Mouse (Mus musculus): ENCODE data around the gene Slc36a2. TPM values are rescaled to one million over a fixed set of nuclear protein-coding genes. Genes with fewer than 3 reads are reported as not detected.
A peak's percentile ranks its signal among the peaks of the same experiment; 100 is the strongest.

The Slc36a2 gene
- polyA plus RNA-seq, 1 experiment from 2014 or later = 0.15 TPM

DNA sequence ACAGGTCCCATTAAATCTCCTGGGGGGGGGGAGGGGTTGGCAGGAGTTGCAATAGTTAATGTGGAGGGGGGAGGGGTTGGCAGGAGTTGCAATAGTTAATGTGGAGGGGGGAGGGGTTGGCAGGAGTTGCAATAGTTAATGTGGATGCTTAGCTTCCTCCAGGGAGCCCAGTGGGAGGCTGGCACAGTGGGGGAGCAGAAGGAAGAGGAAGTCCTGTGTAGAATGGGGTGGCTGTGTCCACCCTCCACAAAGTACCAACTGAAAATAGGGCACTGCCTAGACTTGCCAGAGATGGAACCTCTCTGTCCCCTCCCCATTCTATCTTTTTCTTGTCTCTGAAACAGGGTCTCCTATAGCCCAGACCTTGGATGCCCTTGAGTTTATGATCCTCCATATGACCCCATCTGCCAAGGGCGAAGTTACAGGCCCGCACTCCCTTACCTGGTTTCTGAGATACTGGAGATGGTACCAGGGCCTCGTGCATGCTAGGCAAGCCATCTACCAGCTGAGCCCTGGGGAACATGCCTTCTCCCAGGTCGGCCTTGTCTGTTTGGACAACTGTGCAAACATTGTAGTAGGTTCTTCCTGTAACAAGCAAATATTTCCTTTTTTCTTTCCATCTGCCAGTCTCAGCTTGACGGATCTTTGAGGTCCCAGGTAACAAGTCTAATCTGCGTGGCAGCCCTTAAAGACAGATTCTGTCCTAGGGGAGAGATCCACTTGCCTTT lies 24.9 kb upstream of the Slc36a2 start:
- Histone ChIP-seq H3K36me3 (no peaks in the 10 kb centered on the region), H3K4me1 (replicated peaks) (peaks cover 38% of the 10 kb centered on the region), H3K9ac (replicated peaks) (no peak overlapping the region), H3K9me3 (no peaks in the 10 kb centered on the region), H3K27ac (no peak overlapping the region), H3K27me3 (no peaks in the 10 kb centered on the region), H3K4me2 (no peak overlapping the region; the same call in 1 of the 2 replicates), H3K4me3 (replicated peaks) (no peak overlapping the region)
- WGBS = 73% methylated on average over 6 of the region's 6 CpGs
- ATAC-seq (ENCODE audit: insufficient number of reproducible peaks, insufficient read depth, low FRiP score, low TSS enrichment, low read depth) = no peak; the same call in 1 of the 2 replicates

DNA sequence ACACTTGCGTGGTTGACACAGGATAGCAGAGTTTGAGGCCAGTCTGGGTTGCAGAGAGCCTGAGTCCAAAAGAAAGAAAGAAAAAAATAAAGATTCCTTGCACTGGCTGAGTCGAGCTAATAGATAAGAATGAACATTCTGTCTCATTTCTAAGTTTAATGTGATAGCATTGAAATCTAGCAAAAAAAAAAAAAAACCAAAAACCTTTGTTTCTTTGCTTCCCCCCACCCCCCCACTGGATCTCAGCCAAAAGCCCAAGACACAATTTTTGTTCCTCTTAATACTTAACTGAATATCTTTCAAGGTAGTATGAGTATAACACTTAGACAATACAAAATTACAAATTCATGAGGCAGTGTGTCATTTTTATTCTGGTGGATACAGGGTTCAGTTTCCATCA lies 24.2 kb upstream of the Slc36a2 start:
- H3K27me3 ChIP-seq = no peaks in the 10 kb centered on the region
- H3K9me3 ChIP-seq = no peaks in the 10 kb centered on the region
- H3K36me3 ChIP-seq = no peaks in the 10 kb centered on the region
- no peak overlapping the region for H3K27ac ChIP-seq
- no peak overlapping the region for H3K9ac ChIP-seq (replicated peaks)
- H3K4me2 ChIP-seq = no peak overlapping the region
- WGBS = 57% methylated on average over 2 of the region's 2 CpGs
- H3K4me1 ChIP-seq (replicated peaks) = peaks cover 40% of the 10 kb centered on the region
- no peak for ATAC-seq (ENCODE audit: insufficient number of reproducible peaks, insufficient read depth, low FRiP score, low TSS enrichment, low read depth)
- no peak overlapping the region for H3K4me3 ChIP-seq (replicated peaks)

DNA sequence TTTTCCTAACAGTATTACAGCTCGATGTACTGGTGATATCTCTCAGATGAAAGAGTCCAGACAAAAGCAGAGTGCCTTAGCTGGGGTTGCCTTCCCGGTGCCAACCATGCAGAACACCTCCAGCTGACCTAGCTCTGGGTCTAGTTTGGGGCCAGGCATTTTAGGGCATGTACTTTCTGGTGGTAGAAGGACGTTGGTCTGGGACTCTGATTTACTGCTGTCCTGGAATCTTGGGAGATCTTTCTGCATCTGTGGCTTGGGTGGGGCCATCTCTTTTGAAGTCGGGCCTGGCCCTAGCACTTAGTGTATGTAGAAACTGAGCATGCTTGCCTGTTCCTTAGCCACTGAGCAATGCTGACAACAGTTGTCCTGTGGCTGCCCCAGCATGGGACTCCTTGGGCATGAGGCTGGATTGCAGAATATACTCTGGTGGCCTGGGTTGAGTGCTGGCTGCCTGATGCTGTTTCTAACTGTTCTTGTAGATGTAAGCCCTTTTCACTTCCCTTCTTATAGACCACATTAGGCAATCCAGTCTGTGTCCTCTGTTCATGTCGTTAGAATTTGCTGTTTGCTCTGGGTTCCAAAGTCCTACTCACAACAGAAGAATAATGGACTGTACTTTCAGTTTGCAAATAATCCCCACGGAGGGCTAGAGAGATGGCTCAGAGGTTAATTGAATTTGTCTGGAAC lies 23.3 kb upstream of the Slc36a2 start:
- no peaks in the 10 kb centered on the region for H3K36me3 ChIP-seq
- no peak overlapping the region for H3K4me2 ChIP-seq
- no peak overlapping the region for H3K4me3 ChIP-seq (replicated peaks)
- peaks cover 40% of the 10 kb centered on the region for H3K4me1 ChIP-seq (replicated peaks)
- H3K9me3 ChIP-seq = no peaks in the 10 kb centered on the region
- 62% methylated on average over 6 of the region's 6 CpGs for WGBS
- H3K27ac ChIP-seq = no peak overlapping the region
- H3K9ac ChIP-seq (replicated peaks) = no peak overlapping the region
- no peak for ATAC-seq (ENCODE audit: insufficient number of reproducible peaks, insufficient read depth, low FRiP score, low TSS enrichment, low read depth)
- no peaks in the 10 kb centered on the region for H3K27me3 ChIP-seq

DNA sequence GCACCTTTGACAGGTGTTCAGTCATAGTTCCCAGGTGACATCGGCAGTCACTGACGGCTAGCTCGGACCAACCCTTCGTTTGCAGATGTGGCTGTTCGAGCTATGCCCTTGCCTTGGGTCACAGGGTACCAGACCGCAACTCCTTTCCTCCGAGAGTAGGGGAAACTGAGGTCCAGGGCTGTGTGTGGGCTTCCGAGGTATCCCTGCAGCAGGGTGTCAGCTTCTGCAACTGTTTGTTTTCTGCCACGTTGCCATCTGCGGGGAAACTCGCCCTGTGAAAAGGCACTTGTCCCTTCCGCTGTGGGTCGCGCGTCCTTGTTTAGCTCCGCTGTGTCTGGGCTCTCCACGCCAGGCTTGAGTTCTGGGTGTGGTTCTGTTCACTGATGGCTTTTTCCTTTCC lies 19.7 kb upstream of the Slc36a2 start:
- 0 out of 2 replicates have a peak, but pooled peaks have one; percentile 44 for ATAC-seq (ENCODE audit: insufficient number of reproducible peaks, insufficient read depth, low FRiP score, low TSS enrichment, low read depth)
- Histone ChIP-seq H3K4me3 (replicated peaks) (peak overlapping the region; percentile 78), H3K36me3 (no peaks in the 10 kb centered on the region), H3K9me3 (no peaks in the 10 kb centered on the region), H3K4me2 (peak overlapping the region; percentile 96), H3K27ac (no peak overlapping the region), H3K4me1 (replicated peaks) (peaks cover 29% of the 10 kb centered on the region), H3K27me3 (peaks cover 9% of the 10 kb centered on the region; the same call in 1 of the 2 replicates), H3K9ac (replicated peaks) (peak overlapping the region; percentile 81)
- 9% methylated on average over 17 of the region's 17 CpGs for WGBS

DNA sequence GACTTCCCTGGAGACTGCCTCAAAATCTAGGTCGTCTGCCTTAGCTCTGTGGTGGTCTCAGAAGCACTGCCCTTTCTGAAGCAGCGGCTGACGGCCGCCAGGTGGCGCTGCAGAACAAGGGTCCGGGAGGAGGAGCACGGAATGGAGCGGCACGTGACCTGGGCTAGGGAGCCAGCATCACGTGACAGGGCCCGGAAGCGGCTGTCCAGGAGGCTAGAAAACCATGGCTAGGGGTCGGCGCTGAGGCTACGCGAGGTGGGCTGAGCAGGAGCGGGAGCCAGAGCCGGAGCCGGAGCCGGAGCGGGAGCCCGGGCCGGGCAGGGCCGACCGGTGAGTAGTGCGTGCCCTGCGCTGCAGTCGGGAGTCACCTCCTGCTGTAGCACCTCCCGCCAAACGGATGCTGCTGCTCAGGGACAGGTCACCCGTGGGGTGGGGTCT lies 19.3 kb upstream of the Slc36a2 start, which contains the start of gene Slc36a1:
Gene Slc36a1, plus strand, starts transcription at position 192 of the 438 bp plus-strand sequence.
- H3K36me3 ChIP-seq = no peaks in the 10 kb centered on the region
- H3K4me2 ChIP-seq = peak within 1 kb of the TSS; percentile 96
- peaks cover 25% of the 10 kb centered on the region for H3K4me1 ChIP-seq (replicated peaks)
- H3K27me3 ChIP-seq = peaks cover 9% of the 10 kb centered on the region; the same call in 1 of the 2 replicates
- H3K9ac ChIP-seq (replicated peaks) = peak within 1 kb of the TSS; percentile 81
- ATAC-seq (ENCODE audit: insufficient number of reproducible peaks, insufficient read depth, low FRiP score, low TSS enrichment, low read depth) = peak; percentile 86
- H3K9me3 ChIP-seq = no peaks in the 10 kb centered on the region
- H3K27ac ChIP-seq = no peak within 1 kb of the TSS
- peak within 1 kb of the TSS; percentile 78 for H3K4me3 ChIP-seq (replicated peaks)
- WGBS = under 1% methylated on average over 31 of the region's 31 CpGs

DNA sequence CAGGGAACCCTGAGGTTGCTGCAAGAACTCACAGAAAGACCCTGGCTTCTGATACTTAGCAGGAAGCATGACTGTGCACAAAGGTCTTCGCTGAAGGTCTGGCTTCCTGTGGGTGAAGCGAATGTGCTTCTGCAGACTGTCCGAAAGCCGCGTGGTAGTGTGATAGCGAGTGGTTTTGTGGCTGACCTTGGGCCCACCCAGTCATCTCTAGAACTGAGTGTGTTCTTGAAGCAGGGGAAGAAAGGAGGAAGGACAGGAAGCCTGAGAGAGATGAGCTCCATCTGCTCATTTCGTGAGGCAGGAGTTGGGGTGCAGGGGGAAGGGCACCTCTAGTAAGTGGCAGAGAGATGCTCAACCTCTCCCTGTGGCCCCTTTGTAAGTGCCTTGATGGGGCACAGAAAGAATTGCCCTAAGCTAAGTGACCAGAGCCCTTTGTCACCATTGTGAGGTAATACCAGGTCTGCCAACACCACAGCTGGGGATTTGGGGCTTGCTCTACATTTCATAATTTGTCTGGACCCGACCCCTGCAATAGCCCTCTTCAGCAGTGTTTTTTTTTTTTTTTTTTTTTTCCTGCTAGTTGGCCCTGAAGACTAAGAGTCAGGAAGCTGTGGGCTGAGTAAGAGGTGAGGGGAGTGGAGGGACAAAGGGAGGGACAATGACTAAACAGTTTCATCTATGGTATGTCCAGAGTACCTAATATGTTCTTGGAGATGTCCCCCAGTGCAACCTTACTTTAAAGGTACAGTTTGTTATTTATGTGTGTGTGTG lies 13.0 kb upstream of the Slc36a2 start:
- Histone ChIP-seq H3K4me1 (replicated peaks) (no peaks in the 10 kb centered on the region), H3K9me3 (no peaks in the 10 kb centered on the region), H3K4me2 (no peak overlapping the region), H3K9ac (replicated peaks) (no peak overlapping the region), H3K36me3 (no peaks in the 10 kb centered on the region), H3K27ac (no peak overlapping the region), H3K27me3 (peaks cover 9% of the 10 kb centered on the region; the same call in 1 of the 2 replicates), H3K4me3 (replicated peaks) (no peak overlapping the region)
- WGBS = 80% methylated on average over 8 of the region's 8 CpGs
- no peak for ATAC-seq (ENCODE audit: insufficient number of reproducible peaks, insufficient read depth, low FRiP score, low TSS enrichment, low read depth)

DNA sequence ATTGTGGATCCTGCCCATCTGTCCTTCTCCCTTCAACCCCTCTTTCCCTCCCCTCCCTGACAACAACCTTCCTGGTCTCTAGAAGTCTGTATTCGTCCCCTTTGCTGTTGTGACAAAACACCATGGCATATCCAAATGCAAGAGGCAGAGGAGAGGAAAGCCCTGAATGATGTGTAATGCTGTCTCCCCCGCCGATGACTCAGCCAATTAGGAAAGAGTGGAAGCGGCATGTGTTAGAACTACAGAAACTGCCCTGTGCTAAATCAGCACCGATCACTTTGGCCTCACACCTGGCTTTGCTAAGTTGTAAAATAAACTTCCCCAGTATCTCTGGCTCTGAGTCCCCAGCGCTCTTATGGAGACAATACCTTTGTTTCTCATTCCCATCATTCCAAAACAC lies 12.2 kb upstream of the Slc36a2 start:
- H3K36me3 ChIP-seq = no peaks in the 10 kb centered on the region
- no peak overlapping the region for H3K9ac ChIP-seq (replicated peaks)
- ATAC-seq (ENCODE audit: insufficient number of reproducible peaks, insufficient read depth, low FRiP score, low TSS enrichment, low read depth) = no peak
- H3K4me3 ChIP-seq (replicated peaks) = no peak overlapping the region
- H3K27me3 ChIP-seq = peaks cover 8% of the 10 kb centered on the region; the same call in 1 of the 2 replicates
- 61% methylated on average over 6 of the region's 6 CpGs for WGBS
- H3K27ac ChIP-seq = no peak overlapping the region
- H3K9me3 ChIP-seq = no peaks in the 10 kb centered on the region
- H3K4me2 ChIP-seq = no peak overlapping the region
- no peaks in the 10 kb centered on the region for H3K4me1 ChIP-seq (replicated peaks)

DNA sequence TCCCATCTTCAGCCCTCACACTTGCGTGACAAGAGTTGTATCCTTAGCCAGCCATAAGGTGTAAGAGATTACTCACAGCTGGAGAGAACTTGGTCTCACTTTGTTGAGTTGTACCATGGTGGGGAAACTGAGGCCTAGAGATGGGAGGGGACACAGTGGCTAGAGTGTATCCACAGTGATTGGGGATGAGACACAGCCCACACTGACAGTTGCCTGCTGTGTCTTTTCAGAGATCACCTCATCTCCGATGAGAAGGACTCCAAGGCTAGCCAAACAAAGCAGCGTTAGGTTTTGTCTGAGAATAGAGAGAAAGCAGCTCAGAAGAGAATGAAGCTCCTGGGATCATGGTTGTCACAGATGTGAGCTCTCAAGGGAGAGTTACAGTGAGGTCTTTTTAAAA lies 5.3 kb upstream of the Slc36a2 start:
- H3K9me3 ChIP-seq = no peaks in the 10 kb centered on the region
- no peak overlapping the region for H3K4me3 ChIP-seq (replicated peaks)
- no peaks in the 10 kb centered on the region for H3K27me3 ChIP-seq
- H3K4me1 ChIP-seq (replicated peaks) = no peaks in the 10 kb centered on the region
- no peak for ATAC-seq (ENCODE audit: insufficient number of reproducible peaks, insufficient read depth, low FRiP score, low TSS enrichment, low read depth)
- WGBS = 74% methylated on average over 3 of the region's 3 CpGs
- no peak overlapping the region for H3K27ac ChIP-seq
- H3K9ac ChIP-seq (replicated peaks) = no peak overlapping the region
- no peaks in the 10 kb centered on the region for H3K36me3 ChIP-seq
- no peak overlapping the region for H3K4me2 ChIP-seq

DNA sequence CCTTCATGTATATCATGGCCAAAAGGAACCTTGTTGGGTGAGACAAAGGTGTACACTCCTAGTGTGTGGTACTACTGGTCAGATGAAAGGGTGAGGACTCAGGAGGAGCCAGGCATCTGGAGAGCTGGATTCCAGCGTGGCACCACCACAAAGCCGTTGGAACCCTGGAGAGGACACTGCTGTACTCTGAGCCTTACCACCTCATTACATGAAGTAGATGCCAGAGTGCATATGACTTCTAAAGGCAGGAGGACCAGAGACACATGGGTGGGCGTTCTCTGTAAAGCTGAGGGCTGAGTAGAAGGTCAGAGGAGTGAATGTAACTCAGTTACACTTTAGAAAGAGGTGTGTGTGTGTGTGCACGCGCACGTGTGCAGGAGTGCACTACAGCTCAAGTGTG lies 2.9 kb upstream of the Slc36a2 start:
- Histone ChIP-seq H3K27me3 (0 out of 2 replicates have a peak, but pooled peaks cover 4% of the 10 kb centered on the region), H3K9ac (replicated peaks) (no peak overlapping the region), H3K27ac (no peak overlapping the region), H3K4me3 (replicated peaks) (no peak overlapping the region), H3K36me3 (no peaks in the 10 kb centered on the region), H3K4me1 (replicated peaks) (no peaks in the 10 kb centered on the region), H3K9me3 (no peaks in the 10 kb centered on the region), H3K4me2 (no peak overlapping the region)
- 83% methylated on average over 6 of the region's 6 CpGs for WGBS
- no peak for ATAC-seq (ENCODE audit: insufficient number of reproducible peaks, insufficient read depth, low FRiP score, low TSS enrichment, low read depth)

DNA sequence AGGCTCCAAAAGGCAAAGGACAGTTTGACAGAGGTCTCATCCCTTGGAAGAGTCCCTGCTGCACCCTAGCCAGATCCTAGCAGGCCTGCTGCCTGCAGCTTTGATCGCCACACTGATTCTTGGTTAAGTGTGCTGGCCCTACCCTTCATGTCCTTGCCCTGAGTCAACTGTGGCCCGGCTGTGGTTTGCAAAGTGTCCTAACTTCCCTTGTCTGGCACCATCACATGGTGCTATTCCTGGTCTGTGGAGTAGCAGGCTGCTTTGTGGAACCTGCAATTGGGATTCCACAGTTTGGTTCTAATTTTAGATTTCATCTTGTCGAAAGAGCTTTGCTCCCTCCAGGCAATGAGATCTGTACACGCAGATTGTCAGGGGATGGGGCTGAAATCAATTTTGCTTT lies 2.4 kb upstream of the Slc36a2 start:
- Histone ChIP-seq H3K4me2 (no peak overlapping the region), H3K27me3 (0 out of 2 replicates have a peak, but pooled peaks cover 4% of the 10 kb centered on the region), H3K9ac (replicated peaks) (no peak overlapping the region), H3K4me1 (replicated peaks) (no peaks in the 10 kb centered on the region), H3K27ac (no peak overlapping the region), H3K36me3 (no peaks in the 10 kb centered on the region), H3K9me3 (no peaks in the 10 kb centered on the region), H3K4me3 (replicated peaks) (no peak overlapping the region)
- 83% methylated on average over 4 of the region's 4 CpGs for WGBS
- ATAC-seq (ENCODE audit: insufficient number of reproducible peaks, insufficient read depth, low FRiP score, low TSS enrichment, low read depth) = no peak

DNA sequence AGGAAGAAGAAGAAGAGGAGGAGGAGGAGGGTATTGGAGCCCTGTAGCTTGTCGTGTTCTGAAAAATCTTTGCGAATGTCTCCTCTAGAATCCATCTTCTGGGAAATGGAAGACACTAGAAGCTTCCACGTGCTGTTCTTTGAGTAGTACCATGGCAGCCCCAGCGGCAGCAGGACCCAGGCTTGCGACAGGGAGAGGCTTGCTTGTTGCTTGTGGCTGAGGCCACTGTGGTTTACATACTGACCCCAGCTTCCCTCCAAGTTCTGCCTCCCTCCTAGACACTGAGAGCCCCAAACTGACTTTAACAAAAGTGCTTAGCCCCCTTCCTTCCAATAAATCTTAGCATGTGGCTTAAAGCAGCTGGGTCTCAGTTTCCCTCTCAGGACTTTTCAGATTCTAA lies 631 bp downstream of the Slc36a2 start:
- 83% methylated on average over 5 of the region's 5 CpGs for WGBS
- Histone ChIP-seq H3K9me3 (no peaks in the 10 kb centered on the region), H3K4me3 (replicated peaks) (no peak overlapping the region), H3K27ac (no peak overlapping the region), H3K9ac (replicated peaks) (no peak overlapping the region), H3K36me3 (no peaks in the 10 kb centered on the region), H3K4me1 (replicated peaks) (no peaks in the 10 kb centered on the region), H3K4me2 (no peak overlapping the region), H3K27me3 (0 out of 2 replicates have a peak, but pooled peaks cover 4% of the 10 kb centered on the region)
- ATAC-seq (ENCODE audit: insufficient number of reproducible peaks, insufficient read depth, low FRiP score, low TSS enrichment, low read depth) = no peak

All from limb, embryonic 12.5 days (tissue).